Mouse (Mus musculus) cerebellum, postnatal 14 days (tissue): Measurements from ENCODE around the gene Il25.
"Not testable (repeated sequence)": the region's sequence is repeated elsewhere in the genome, so short reads cannot be mapped to it uniquely, and the experiment has no call there.

Experiments used
- DNase-seq, 2 experiments: peaks; one replicate each; pipeline ENCODE4 v3.0.0; 2021; ENCODE audit warnings: mixed read lengths in 2 of 2

Il25 gene

DNA sequence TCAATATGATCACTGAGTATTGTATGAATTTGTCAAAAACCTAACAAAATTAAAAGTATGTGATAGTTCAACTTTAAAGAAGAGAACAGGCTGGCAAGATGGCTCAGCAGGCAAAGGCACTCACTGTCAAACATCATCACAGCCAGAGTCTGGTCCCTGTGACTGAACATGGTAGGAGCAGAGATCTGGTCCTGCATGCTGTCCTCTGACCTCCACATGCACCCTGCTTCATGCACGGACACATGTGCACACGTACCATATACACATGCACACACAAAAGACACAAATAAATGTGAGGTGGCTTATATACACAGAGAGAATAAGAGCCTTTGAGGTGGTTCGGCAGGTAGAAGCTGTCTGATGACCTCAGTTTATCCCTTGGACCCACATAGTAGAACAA lies 23.0 kb downstream of the Il25 start:
- DNase-seq, result no peak

DNA sequence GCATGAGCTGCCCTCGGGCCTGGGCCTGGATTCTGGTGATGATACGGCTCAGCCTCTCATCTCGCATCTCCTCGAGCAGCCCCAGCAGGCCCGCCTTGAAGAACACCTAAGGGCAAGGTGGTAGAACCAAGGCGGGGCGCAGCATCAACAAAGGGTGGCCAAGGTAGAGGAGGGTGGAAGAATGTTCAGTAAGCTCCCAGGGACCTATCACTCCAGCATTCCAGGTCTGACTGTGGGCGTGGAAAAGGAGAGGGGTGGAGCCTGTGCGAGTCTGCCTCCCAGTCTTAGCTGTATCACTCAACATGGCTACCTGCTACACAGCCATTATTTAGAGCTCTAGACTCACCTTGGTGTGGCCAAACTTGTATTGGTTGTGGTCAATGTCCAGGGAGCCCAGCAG lies 24.0 kb downstream of the Il25 start:
- no peak for DNase-seq

DNA sequence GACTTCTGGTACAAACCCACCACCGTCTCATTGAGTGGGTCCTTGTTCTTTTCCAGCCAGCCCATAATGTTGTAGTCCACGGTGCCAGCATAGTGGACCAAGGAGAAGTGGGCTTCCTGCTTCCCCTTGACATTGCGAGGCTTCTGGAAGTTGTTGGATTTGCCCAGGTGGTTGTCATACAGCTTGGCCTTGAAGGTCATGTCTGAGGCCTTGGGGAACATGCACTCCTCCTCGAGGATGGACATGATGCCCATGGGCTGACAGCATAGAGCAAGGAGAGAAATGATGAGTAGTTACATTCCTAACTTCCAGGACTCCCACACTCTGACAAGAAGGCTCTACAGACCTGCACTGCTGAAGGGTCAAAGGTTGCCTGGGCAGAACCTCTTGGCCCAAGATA lies 26.0 kb downstream of the Il25 start:
- no peak for DNase-seq

DNA sequence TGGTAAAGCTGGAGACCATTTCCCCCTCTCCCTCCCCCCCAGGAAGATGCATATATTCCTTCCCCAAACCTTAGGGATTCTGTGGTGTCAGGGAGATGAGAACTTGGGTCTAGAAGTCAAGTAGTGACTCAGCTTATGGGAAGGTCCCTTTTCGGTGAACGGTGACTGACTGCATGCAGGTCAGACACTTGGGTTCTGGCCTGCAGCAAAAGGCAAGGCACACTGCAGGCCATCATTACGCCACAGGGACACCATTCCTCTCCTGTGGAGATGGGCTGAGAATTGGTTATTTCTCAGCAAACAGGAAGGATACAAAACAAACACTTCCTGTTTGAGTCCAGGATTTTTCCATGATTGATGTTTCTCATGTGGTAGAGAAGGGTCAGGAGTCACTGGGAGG lies 26.7 kb downstream of the Il25 start:
- DNase-seq, result no peak

DNA sequence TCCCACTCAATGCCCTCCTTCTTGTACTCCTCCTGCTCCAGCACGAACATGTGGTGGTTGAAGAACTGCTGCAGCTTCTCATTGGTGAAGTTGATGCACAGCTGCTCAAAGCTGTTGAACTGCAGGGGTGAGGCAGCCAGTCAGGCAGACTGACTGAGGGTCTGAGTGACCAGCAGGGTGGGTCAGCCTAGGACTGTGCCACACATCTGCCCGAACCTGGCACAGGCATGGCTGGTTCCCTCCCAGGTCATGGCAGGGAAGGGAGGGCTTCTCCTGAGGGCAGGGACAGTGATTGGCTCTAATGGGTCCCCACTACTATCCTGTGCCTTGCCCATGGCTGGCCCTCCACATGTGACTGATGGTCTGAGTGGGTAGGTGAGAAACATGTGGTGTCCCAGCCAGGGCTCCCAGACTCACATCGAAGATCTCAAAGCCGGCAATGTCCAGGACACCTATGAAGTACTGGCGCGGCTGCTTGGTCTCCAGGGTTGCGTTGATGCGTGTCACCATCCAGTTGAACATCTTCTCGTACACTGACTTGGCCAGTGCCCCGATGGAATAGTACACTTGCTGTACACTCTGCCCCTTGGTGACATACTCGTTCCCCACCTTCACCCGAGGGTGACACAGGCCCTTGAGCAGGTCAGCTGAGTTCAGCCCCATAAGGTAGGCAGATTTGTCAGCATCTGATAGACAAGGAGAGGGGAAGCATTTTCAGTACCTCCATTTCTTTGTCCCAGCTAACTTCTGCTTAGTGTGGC lies 27.5 kb downstream of the Il25 start:
- not testable (repeated sequence) for DNase-seq

DNA sequence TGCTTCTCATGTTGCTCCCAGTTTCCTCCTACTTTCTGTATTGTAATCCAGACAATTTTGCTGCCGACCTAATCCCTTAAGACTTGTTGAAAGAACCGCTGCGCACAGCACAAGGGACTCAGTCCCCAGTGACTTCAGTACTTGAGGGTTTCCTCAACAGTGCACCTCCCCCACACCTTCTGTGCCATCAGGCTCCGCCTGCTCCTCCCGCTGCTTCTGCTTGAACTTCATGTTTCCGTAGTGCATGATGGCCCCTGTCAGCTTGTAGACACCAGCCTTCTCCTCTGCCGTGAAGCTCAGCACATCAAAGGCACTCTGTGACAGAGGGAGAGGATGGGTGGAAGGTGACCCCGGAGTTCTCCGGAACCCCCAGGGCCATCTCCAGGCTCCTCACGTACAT lies 28.3 kb downstream of the Il25 start:
- DNase-seq, result no peak

DNA sequence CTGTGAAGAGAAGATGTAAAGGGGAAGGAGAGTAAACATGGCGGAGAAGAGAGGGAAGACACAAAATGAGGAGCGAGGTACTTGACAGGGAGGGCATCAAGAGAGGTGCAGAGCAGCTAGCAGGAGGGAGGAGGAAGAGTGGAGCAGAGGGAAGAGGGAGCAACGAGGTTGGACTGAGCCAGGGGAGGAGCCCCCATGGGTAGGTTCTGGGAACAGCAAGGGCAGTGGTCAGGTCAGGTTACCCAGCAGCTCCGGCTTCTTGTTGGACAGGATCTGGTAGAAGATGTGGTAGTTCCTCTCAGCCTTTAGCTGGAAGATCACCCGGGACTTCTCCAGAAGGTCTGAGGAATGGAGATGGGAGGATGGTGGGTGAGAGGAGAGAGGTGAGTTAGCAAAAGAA lies 29.0 kb downstream of the Il25 start:
- DNase-seq, result no peak

DNA sequence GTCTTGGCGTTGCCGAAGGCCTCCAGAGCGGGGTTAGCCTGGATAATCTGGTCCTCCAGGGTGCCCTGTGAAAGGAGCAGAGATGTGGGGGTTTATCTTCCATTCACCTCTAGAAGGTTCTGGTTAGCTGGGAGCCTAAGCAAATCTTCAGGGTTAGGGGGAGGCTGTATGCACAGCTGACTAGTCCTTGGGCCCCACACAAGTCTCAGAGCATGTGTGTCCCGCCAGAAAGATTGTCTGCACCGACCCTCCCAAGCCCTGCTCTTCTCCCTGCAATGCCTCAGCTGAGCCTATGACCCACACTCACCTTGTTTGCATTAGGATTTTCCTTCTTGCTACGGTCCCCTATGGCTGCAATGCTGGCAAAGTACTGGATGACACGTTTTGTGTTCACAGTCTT lies 30.2 kb downstream of the Il25 start:
- no peak for DNase-seq

DNA sequence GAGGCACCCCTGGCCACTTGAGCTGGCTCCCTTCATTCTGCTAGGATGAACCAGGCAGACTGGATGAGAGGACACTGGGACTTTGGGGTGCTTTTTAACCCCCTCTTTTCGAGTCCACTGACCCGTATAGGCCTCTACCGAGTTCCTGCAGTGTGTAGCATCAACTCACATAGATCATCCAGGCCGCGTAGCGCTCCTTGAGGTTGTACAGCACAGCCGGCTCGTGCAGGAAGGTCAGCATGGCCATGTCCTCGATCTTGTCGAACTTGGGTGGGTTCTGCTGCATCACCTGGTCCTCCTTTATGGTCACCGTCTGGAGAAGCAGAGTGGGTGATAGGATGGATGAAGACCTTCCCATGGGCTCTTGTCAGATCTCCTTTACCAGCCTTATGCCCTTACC lies 31.2 kb downstream of the Il25 start:
- DNase-seq, result no peak

DNA sequence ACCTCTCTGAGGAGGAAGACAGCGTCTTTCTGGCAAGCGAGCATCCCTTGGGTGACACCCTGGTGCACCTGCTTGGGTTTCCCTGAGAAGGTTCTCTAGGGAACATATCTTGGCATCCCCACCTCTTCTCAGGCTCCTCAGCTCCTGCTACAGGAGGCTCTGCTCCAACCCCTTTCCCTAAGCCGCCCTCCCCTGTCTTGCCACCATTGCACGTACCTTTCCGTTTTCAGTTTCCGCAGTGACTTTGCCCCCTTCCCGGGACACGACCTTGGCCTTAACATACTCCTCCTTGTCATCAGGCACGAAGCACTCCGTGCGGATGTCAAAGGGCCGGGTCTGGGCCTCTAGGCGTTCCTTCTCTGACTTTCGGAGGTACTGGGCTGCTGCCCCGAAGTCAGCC lies 32.5 kb downstream of the Il25 start:
- no peak for DNase-seq

DNA sequence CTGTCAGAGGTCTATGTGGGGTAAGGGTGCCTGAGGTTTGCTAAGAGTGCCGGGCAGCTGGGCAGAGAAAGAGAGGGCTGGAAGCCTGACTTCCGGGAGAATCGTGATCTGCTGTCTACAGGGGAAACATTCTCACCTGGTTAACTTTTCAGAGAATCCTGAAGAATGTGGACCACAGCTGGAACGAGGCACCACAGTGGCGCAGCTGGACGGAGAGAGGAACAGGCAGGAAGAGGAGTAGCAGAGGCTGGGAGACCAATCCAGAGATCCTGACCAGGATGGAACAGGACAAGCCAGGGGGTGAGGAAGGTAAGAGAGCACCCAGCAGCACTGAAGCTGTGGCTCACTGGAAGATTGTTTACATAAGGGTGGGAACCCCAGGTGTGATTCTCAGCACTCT lies 33.1 kb downstream of the Il25 start:
- DNase-seq, result no peak

DNA sequence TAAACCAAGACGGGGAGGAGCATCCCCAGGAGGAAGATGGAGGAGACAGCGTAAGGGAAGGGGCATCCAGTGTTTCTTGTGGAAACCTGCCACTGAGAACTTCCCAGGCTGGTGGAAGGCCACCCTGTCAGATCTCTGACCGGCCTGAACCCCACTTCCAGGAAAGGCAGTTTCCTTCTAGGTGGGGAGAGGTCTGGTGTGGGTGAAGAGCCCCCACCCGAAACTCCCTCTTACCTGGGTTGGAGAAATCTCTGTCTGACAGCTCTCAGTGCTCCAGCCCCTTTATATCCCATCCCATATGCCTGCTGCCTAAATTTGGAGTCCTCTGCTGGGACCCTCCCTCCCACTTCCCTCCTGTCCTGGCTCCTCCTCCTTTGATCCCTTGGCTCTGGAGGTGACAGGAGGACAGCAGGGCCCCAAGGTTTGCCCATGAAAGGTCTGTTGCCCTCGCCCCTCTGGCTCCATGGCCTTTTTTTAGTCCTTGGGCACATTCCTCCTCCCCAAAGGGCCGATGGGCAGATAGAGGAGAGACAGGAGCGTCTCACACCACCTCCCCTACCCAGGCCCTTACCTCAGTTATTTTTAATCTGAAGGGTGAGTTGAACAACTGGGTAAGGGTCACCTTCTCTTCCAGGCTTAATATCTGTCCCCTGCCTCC lies 34.0 kb downstream of the Il25 start, which contains the start of gene Myh6:
Myh6 (minus strand) TSS at position 608 of the 658 bp plus-strand sequence.
- no peak for DNase-seq

DNA sequence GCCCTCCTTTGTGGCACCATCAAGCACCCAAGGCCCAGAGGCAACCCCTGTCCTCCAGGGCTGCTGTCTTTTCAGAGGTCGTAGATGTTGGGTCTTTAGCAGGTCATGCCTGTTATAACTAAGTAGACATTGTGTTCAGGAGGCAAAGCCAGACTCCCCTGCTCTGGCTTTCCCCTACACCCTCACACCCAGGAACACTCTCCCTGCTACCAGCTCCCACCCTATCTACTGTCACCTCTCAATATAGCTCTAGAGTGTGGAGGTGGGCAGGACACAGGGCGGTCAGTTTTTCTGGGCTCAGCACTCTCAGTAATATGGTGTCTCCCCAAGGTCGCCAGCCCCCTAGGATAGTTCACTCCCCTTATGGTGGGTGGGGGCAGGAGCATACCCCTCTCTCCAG lies 35.4 kb downstream of the Il25 start:
- no peak for DNase-seq

DNA sequence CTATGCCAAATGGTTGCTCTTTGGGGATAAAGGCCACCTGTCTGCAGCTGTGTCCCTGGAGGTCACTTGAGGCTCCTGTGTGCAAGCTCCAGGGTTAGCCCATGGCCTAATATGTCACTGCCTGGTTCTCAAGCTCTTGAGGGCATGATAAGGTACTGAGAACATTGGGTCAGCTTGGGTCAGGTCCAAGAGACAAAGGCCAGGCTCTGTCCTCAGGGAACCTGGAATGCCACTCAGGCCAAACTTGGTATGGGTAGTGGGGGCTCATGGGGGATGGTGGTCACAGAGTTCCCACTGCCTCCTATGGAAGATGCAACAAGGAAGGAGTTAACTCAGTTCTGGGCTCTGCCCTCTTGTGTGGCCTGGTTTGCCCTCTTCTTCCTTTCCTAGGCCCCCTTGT lies 35.8 kb downstream of the Il25 start:
- no peak for DNase-seq

DNA sequence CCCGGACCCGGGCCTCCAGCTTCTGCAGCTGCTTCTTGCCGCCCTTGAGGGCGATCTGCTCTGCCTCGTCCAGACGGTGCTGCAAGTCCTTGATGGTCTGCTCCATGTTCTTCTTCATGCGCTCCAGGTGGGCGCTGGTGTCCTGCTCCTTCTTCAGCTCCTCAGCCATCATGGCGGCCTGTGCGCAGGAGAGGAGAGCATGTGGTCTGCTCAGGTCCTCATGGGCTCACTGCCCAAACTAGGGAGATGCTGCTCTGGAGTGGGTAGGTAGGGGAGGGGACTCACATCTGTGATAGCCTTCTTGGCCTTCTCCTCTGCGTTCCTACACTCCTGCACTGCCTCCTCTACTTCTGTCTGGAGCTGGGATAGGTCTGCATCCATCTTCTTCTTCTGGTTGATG lies 40.3 kb downstream of the Il25 start:
- not testable (repeated sequence) for DNase-seq

DNA sequence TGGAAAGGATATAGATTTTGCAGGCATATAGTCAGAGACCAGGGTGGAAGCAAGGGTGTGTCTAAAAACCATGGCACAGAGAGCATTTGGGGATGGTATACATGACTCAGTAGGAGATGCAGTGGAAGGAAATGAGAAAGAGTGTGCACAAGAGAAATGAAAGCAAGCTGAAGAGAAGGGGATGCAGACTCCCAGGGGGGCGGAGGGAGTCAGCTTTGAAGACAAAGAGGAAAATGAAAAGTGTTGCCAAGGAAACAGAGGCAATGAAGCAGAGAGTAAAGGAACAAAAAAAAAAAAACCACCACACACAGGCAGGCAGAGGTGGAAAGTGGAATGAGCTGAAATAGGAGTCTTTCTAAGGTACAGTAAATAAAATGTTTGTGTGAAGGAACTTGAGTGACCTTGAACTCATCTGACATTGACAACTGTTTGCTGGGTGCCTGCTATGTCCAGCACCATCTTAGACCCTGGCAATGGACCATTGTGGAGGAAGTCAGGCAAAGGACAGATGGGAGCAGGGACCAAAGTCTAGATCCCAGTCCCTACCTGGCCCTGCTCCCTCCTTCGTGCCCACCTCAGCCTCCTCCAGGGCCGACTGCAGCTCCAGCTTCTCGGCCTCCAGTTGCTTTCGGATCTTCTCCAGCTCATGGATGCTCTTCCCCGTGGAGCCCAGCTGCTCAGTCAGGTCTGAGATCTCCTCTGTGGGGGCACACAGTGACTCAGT lies 41.7 kb downstream of the Il25 start:
- DNase-seq, result no peak

DNA sequence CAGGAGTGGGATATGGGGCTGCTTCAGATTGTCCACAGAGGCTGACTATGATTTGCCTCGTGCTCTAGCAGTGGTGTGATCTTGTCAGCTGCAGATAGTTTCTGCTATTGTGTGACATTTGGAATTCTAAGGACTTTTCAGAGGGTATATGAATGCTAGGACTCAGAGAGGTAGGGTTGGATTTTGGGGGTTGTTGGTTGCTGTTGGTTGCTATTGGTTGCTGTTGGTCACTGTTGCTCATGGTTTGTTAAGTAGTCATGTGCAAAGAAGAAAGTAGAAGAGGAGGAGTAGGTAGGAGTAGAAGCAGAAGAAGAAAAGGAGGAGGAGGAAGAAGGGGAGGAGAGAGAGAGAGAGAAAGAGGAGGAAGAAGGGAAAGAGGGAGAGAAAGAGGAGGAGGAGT lies 44.1 kb downstream of the Il25 start, which contains the start of gene Gm17428:
Gm17428 (plus strand) TSS at position 301 of the 400 bp plus-strand sequence.
- DNase-seq, result no peak

DNA sequence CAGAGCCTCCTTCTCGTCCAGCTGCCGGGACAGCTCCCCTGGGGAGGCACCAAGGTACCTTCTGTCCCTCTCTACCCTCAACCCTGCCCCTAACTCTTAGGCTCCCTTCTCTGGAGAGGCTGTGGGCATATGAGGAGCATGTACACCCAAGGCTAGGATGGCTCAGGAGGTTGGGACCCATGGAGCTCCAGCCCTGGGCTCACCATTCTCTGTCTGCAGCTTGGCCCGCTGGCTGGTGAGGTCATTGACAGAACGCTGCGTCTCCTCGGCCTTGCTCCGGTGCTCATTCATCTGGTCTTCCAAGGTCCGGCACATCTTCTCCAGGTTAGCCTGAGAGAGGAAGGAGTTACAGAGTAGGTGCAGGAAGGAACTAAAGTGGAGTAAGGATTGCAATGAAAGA lies 46.2 kb downstream of the Il25 start:
- no peak for DNase-seq

DNA sequence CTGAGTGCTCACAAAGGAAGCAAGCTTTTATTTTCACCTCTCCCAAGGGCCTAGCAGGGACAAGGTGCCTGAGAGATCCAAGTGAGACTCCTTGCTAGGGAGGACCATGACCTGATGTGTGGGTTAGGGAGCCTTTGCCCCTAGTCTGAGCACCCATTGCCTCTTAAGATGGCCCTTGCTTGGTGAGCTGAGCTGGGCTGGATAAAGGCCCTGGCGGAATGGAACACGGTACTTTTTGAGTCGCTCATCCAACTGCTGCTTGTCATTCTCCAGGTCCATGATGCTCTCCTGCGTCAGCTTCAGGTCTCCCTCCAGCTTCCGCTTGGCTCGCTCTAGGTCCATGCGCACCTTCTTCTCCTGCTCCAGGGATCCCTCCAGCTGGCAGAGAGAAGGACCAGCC lies 49.4 kb downstream of the Il25 start:
- no peak for DNase-seq
